Mouse (Mus musculus): Measurements from ENCODE around the gene Banf2. TPM values are rescaled to one million over a fixed set of nuclear protein-coding genes. Genes with fewer than 3 reads are reported as not detected.
A peak's percentile ranks its signal among the peaks of the same experiment; 100 is the strongest.

Gene Banf2
- total RNA-seq (2021) = not detected
- long read RNA-seq, experiment 1 = 0 reads
- long read RNA-seq, experiment 2 = 0 reads

DNA sequence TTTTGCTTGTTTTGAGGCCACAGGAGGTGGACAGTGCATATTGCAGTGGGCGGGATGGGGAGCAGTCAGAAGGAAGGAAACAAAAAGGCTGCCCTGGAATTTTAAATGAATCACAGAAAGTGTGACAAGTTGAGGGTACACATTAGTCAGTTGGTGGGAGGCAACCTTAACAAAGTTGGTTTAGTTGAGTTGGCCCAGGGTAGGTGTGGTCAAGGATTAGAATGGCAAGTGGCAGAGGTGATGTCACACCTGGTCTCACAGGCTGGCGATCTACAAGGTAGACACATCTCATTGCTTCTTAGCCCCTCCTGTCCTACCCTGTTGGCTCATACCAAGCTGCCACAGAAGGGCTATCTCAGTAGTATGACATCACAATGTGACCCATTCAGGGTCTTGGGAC is at the start of gene Banf2:
Gene Banf2 (plus strand): TSS at position 396 of the 400 bp plus-strand sequence.
- no peak for DNase-seq

DNA sequence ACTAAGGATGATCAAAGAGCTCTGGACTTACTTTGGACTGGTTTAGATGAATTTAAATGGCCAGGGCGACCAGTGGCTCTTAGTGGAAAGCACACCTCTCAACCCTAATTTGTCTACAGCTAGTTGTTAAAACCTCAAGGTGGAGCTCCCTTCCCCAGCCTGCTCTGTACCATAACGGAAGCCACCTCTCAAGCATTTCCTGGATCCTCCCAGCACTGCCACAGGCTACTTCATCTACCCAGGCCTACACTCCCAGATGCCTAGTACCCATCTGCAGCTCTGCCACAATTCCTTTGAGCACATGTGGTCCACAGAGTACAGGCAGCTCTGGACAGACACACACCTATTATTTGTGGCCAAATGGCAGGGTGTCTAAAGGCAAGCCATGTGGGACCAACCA is 49.4 kb upstream of the Banf2 start:
- no peak for DNase-seq

DNA sequence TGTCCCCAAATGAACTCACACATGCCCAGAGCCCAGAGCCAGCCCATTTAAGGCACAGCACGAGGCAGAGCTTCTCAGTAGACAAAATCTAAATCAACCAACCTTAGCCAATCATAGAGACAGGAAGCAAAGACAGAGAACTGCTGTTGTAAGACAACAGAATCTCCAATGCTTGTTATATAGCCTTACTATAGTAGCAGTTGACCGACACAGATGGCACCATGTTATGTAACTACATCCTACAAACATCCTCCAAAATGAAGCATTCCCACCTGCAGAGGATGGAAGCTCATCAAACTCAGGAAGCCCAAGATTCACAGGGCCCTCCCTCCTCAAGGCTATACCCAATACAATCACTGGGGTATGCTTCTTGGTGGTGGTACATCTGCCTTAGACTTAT is 45.4 kb upstream of the Banf2 start:
- DNase-seq = no peak

DNA sequence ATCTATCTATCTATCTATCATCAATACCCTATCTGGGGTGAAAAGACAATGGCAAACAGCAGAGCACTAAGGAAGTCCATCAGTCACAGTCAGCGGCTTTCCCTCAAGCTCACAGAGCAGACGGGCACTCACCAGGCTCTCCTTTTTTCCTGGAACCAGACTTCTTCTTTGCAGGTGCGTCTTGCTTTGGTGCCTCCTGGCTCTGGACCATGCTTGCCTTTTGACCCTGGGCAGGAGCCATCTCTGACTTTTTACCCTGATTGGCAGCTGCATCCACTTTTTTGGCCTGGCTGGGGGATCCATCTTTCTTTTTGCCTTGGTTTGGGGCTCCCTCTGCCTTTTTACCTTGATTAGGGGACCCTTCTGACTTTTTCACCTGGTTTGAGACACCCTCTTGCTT is 44.8 kb upstream of the Banf2 start:
- DNase-seq = no peak

DNA sequence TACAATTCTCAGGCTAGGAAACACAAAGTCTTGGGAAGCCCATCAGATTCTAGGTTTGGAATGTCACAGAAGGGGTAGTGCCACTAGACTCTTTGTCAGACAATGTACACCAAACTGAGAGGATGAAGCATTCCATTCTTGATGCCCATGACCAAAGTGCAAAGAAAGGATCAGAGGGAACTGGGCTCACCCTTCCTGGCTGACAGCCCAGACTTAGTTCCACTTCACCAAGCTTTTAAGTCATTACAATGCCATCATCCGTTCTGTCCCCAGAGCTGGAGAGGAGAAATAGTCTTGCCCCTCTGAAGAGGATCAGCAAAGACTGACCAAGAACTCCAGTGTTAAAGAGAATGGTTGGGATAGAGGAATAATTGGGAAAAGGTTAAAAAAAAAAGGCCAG is 41.9 kb upstream of the Banf2 start:
- DNase-seq = no peak

DNA sequence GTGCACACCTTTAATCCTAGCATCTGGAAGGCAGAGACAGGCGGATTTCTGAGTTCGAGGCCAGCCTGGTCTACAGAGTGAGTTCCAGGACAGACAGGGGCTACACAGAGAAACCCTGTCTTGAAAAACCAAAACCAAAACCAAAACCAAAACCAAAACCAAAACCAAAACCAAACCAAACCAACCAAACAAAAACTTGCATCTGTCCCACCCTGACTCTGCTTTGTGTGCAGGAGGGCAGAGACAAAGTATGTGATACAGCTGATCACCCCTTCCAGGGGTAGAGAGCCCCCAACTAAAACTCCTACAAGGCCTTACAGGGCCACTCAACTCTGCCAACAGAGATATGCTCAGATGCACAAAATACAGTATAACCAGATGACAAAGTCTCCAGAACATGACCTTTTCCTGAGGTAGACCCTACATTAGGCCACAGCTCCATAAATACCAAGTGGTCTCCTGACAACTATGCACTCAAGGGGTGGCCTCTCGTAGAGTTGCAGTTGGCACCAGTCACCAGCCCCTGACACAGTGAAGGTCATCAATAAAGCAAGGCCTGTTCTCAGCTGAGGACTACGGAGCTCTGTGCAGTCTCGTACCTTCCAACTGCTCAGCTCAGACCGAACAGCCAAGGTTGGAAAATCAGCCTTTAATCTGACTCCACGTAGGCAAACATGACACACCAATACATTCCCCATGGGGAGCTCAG is 40.7 kb upstream of the Banf2 start:
- no peak for DNase-seq

DNA sequence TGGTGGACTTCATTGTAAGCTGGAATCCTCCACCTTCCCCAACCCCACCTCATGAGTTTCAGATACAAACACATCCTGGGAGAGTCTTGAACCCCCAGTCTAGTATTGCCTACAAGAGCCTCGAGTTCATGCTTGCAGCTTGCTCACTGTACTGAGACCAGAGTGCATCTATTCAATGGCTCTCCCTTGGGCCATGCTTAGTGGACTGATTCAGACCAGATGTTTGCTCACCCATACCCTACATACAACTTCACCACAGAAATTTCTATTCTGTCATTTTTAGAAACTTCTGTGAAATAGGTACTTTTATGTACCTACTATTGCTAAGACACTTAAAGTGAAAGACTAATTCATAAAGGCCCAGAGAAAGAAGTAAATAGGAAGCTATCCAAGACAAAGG is 39.9 kb upstream of the Banf2 start:
- no peak for DNase-seq

DNA sequence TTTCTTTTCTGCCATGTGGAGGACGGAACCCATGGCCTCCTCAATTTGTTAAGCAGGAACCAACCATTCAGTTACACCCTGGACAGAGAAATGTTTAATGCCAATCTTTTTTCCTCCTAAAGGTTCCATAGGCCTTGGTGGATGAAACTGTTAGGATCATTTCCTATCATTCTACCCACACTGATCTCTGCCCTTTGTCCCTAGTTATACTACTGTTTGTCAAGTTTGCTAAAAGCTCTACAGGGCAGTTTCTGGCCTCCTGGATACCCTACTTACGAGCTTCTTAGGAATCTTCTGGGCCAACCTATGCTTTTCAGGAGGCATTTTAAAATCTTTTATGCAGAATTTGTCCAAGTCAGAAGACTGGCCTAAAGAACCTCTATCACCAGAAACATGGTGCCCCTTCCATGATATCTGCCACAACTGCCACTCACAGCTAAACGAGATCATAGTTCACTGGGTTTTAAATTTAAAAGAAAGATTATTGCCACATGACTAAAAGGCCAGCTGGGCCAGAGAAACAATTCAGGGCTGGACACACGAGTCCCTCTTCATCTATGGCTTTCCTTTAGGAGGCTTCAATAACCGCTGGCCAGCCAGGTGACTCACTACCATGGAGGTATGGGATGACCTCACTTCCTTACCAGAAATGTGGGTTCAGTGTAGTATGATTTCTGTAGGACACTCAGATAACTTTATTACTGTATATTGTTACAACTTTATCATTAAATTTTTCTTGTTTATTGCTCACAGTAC is 30.5 kb upstream of the Banf2 start:
- no peak for DNase-seq

DNA sequence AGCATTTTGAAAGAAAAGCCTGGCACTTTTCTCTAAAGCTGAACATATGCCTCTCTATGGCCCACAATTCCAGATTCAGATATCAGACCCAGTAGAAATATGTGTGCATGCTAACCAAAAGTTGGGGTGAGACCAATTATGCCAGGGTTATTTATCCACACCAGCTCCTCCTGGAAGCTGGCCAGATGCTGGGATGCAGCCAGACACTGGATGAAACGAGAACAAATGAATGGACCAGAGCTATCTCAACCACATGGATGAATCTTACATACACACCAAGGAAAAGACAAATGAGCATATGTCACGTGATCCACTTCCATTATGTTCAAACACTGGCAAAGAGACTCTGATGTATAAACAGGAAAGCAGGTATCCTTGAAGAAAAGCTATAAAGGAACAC is 29.3 kb upstream of the Banf2 start:
- peak; percentile 65 for DNase-seq

DNA sequence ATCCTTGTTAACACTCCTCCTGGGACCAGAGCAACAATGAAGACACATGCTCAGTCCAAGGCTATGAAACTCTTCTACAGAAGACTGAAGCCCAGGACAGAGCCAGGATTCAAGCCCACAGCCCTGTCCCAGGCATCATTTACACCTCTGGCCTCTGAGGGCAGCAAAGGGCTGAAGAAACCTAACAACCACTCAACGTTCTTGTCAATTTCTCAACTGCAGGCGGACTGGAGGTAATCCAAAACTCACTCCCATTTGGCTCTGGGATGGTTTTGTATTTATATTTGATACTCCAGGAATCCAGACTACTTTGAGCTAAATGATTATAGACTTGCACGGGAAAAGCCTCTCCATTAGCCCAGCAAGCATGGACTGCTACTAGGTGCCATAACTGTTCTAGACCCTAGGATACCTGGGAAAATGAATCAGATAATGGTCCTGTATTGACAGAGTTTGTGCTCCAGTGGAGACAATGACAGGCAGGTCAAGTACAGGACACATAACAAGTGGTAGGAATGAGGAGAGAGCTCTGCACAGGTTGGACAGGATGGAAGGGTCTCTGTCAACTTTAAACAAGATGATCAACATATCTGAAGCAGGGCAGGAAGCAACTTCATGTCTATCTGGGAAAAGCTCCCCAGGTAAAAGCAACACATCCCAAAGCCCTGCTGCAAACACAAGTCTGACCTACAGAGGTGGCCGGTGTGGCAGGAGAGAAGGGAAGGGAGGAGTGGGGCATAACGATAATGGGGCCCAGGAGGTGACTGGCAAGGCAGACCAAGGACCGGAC is 27.5 kb upstream of the Banf2 start:
- peak; percentile 43 for DNase-seq

DNA sequence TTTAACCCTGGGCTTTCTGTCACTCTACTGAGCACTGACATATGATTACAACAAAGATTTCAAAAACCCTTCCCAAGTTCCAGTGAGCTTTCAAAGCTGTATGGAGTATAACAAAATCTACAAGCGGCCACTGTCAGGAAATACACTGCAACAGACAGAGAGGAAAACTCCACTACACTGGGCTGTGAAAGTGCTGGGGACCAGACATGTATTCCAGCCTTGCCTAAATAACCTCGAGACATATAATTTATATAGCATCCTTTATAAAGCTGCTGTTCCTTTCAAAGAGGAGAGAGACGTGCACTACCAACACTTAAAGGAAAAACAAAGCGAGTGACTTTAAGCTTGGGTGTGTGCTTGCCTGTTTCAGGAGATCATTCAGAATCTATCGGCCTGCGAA is 26.2 kb upstream of the Banf2 start:
- no peak for DNase-seq

DNA sequence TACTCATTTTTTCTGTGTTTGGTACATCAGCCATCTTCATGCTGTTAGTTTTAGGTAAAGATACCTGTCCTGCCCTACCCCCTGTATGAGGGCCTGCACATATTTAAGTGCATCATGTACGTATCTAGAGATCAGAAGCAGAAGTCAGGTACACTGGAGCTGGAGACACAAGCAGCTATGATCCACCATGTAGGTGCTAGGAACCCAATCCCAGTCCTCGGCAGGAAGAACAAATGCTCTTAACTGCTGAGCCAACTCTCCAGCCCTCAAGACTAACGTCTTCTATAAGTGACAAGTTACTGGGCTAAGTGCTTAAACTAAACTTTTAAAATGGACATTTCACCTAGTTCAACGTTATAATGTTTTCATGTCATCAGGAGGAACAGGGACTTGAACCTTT is 25.6 kb upstream of the Banf2 start:
- no peak for DNase-seq

DNA sequence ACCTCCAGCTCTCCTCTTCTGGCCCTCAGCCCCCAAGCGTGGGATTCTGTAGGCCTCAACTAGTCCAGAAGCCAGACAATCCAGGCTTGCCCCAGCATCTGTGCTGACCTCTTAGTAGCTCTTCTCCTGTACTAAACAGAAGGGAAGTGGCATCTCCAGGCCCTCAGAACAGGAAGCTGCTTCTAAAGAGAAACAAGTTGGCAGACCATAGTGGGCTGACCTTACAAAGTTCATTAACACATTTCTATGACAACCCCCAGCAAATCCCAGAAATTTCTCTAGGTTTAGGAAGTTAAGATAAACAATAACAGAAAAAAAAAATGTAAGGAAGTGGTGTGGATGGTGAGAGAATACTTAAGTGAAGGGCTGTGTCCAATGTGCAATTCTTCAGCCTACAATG is 23.8 kb upstream of the Banf2 start:
- DNase-seq = no peak

DNA sequence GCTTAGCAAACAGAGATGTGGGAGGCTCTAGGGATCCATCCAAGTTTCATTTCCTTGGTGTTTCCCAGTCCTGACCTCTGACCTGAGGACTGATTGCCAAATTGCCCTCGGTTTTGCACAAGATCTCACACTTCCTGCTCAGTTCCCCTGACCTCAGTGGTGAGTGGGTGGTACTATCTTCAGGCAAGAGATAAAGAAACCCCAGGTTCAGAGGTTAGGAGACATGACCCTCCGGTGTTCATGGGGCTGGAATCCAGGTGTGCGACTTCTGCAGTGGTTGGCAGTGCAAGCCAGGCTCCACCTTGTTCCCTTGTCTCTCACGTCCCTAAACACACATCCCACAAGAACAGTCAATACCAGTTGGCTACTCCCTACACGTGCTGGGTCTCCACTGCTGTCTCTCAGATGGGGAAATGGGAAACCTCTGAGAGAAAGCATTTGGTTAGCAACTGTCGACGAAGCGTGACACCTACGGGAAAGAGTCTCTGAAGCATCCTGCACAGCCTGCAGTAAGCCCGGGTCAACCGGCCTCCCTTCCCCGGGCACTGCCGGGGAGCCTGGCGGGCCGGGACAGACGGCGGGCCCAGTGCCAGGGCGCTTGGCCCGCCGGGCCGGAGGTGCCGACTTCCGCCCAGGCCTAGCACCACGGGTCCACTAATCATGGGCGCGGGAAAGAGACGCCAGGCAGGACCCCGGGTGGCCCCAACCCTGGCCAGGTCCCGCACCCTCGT is 23.1 kb upstream of the Banf2 start:
- peak; percentile 72 for DNase-seq

DNA sequence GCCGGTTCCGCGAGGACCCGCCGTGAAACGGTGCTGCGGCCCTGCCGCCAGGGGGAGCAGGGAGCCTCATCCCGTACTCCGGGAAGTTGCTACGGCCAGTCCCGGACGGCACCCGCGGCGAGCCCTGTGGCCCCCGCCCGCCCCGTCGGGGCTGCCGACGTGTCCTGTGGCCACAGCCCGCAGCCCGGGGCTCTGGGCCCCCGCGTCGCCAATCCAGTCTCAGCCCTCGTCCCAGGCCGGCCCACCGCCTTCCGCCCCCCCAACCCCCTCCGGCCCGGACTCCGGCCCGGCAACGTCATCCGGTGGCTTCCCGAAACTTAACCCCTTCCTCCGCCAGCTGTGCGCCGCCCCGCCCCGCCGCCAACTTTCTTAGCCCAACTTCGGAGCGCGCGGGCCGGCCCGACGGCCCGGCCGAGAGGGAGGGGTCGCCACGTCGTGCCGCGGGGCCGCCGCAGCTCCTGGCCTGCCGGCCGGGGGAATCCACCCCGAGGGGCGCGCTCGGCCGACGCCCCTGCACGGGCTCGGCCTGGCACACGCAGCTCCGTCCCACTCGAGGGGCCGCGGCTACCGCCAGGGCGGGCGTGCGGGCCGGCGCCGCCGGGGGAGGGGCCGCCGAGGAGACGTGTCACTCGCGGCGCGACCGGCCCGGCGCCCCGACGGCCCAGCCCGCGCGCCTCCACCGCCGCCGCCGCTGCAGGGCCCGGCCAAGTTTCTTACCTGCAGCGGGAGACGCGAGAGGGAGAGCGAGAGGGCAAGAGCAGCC is 22.4 kb upstream of the Banf2 start:
- peak; percentile 91 for DNase-seq

DNA sequence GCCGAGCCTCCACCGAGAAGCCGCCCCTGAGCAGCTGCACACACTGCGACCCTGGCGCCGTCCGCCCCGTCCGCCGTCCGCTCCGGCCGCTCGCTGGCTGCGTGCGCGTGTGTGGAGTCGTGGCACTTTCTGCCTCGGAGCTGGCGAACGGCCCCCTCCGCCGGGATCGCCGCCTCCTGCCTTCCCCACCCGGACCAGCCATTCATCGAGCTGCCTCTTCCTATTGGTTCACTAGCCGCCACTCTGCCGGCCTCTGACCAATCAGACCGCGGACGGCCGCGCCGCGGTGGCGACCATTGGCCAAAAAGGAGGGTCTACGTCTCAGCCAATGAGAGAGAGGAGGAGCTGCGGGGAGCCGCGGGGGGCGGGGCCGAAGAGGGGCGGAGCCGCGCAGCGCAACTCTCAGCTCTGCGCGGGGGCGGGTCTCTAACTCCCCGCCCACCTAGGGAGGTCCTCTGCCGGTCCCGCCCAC is 21.7 kb upstream of the Banf2 start, which contains the start of gene Rrbp1:
Gene Rrbp1 (minus strand): TSS at position 184 of the 472 bp plus-strand sequence.
- peak; percentile 99 for DNase-seq

DNA sequence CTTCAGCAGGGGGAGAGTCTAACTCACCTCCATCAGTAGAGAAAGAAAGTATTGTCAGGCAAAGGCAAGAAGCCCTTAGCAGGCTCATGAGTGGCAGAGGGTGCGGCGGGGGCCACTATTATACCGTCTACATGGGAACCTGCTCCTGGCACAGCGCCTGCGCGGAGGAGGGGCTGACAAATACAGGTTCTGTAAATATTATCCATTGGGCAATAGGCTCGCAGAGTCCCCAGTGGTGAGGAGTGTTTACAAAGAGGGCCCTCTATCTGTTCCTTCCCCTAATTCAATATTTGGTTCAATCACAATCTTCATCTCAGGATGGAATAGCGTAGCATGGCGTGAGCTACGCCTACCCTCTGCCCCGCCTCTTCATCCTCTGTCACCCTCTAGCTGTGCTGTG is 18.8 kb upstream of the Banf2 start:
- no peak for DNase-seq

DNA sequence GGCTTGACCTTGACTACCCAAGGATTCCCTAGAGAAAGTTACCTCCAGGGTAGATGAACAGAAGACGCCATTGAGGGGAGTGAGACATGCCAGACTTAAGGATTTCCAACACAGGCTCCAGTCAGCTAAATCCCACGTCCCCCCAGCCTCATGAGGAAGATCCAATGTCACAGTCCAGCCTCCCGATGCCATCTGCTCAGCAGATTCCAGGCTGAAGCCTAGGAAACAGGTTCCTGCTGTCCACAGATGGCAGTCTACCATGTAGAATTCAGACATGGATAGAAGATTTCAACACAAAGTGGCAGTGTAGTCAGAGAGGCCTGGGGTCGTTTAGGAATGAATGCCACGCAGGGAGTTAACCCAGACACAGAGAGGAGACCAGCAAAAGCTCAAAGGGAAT is 18.4 kb upstream of the Banf2 start:
- DNase-seq = no peak

DNA sequence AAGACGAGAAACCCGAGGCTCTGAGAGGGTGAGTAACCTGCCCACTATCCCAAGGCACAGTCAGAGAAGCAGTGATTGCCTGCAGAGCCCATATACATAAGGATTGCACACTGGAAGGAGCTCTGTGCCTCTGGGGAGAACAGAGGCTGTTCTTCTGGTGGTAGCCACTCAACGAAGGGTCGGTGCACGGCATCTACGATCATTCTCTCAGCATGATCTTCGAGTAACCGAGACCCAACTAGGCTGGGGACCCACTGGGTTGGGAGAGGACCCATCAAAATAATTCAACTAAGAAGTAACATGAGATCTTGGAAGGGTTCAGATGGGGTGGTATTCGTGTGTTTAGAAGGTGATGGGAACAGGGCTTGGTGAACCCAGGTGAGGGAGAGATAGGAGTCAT is 17.0 kb upstream of the Banf2 start:
- DNase-seq = no peak

DNA sequence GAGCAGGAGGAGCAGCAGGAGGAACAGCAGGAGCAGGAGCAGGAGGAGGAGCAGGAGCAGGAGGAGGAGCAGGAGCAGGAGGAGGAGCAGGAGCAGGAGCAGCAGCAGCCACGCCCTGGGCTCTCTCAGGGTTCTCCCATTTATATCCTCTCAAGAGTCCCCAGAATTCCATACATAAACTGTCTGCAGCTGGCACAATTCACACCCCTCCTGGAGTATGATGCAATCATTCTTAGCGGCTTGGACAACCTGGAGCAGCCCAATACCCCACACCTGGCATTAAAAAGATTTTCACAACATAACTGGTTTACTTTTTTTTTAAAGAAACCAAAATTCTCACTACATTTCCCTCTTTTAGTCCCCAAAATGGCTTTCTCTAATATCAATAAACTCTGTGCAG is 12.9 kb upstream of the Banf2 start:
- no peak for DNase-seq

DNA sequence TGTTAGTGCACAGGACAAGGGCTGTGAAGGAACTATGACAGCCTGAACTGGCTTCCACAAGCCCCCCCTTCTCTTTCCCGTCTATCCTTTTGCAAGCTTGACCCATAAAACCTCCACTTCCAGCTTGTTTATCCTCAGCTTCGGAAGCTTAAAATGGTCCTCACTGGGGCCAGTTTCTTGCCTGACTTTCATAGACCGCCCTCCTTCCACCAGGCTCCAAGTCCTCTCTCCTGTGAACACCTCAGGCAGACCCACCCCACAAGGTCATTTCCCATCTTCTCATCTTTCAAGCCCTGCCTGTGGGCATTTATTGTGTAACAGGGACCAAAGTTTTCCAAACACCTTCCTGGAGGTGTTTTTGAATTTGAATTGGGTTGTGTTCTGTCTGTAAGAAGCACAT is 10.4 kb upstream of the Banf2 start:
- no peak for DNase-seq
